Mouse (Mus musculus) frontal cortex, postnatal 14 days (tissue): ENCODE results near the gene Atf5.
A peak's percentile ranks its signal among the peaks of the same experiment; 100 is the strongest.

Experiments used
- DNase-seq, 2 experiments: peaks; one replicate each; pipeline ENCODE4 v3.0.0; 2022; ENCODE audit warnings: low spot score in 2 of 2

Atf5 gene

DNA sequence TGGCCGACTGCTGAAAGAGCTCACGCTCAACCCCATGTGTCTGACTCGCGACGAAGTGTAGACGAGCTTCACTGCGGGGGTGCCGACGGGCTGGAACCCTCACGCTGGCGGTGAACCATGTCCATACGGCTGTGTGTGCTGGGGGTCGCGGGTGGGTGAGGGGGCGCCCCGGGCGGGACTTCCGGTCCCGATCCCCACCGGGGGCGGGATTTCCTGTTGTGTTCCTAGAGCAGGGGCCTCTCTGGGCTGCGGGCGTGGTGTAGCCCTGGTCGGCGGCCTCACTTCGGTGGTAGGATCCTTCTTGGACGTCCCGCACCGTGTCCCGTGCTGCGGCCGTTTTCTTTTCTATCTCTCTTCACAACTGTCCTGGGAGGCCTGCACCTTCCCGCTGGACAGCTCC, 33.7 kb upstream of the Atf5 start:
- DNase-seq, result peak in 1 of 2 experiments; percentile 67

DNA sequence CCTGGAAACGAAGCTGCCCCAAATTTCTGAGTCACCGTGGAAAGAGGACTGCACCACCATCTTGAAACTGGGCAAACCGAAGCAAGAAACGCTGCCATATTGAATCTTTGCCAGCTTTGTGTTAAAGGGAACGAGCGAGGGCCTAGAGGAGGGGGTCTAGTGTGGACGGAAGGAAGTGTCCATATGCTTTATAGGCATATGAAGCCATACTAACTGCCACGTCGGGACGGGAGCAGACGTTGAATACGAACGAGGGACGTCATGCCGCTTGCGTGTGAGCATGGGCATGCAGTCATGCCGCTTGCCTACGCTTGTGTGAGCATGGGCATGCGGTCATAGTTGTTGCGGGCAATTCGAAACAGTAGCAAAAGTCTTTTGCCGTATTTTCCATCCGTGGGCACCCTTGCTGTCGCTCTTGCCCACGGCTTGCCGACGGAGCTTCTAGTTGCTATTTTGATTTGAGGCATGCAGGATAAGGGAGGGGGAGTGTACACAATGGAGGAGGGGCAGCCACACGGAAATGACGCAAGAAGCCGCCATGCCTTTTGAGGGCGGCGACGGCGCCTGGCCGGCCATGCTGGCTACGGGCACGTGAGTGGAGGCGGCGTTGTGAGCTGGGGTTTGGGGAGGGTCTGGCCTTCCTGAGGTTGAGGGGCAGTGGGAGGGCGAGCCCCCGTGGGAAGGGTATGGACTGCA, 33.1 kb upstream of the Atf5 start:
- peak; percentile 87 to 89 for DNase-seq

DNA sequence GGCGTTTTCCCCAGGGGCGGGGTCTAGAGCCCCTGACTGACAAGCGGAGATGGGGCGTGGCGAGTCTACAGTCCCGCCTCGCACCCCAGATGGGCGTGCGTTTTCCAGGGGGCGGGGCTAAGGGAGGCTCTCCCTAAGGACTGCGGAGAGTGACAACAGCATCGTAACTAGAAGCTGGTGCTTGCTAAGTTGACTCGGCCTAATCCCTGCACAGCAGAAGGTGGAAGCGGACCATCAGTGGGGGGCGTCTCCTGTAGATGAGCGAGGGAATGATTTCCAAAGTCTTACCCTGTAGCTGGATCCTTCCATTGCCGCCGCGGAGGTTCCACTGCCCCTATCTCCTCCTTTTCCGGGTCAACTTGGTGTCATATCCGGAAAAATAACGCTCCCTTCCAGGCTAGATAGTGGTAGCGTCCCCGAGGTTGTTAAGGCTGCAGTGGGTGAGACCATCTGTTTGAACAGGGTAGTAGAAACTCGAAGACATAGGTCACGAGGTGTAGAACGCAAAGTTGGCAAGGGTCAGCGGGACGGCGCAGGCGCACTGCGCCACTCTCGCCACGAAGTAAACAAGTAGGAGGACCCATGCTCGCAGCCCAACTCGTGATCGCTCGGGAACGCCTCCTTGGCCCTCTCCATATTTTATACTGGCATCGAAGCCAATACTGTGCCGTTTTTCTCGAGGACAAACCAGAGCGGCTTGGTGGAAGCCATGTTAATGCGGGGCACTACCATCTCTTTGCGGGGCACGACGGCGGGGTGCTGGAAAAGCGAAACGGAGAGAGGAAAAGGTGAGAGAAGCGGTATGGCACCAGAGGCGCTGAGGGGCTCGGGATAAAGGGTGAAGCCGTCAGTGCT, 32.3 kb upstream of the Atf5 start, which contains the start of the genes Akt1s1 and Tbc1d17:
Gene Akt1s1 (plus strand): TSS at position 431 of the 855 bp plus-strand sequence.
Gene Tbc1d17 (minus strand): TSS at position 519 of the 855 bp plus-strand sequence.
- peak; percentile 99 to 100 for DNase-seq

DNA sequence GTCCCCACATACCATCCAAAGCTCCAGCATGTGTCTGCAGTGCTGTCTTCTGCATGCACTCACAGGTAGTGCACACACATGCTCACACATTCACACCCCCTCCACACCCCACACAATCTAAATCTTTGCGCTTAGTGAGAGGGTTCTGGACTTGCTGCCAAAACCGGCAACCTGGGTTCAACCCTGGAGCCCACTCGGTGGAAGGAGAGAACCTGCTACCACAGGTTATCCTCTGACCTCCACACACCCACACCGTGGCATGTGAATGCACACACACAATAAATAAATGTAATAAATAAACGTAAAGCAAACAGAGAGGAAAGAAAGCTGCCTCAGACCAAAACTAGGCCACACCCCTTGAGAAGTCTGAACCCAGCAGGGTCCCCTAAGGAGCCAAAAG, 31.3 kb upstream of the Atf5 start:
- no peak for DNase-seq

DNA sequence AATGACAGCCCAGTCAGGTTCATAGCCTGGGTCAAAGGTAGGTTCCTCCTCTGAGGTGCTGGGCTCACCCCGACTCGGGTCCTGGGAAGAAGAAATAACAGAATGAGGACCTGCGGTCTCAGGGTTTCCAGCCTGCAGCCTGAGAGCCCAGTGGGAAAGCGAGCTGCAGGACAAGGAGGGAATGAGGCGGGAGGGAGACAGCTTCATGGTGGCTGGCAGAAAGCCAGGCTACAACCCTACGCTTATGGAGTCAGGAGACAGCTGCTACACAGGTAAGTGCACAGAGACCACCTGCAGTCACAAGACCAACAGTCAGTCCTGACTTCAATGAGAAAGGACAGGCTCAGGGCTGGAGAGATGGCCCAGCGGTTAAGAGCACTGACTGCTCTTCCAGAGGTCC, 30.3 kb upstream of the Atf5 start:
- no peak for DNase-seq

DNA sequence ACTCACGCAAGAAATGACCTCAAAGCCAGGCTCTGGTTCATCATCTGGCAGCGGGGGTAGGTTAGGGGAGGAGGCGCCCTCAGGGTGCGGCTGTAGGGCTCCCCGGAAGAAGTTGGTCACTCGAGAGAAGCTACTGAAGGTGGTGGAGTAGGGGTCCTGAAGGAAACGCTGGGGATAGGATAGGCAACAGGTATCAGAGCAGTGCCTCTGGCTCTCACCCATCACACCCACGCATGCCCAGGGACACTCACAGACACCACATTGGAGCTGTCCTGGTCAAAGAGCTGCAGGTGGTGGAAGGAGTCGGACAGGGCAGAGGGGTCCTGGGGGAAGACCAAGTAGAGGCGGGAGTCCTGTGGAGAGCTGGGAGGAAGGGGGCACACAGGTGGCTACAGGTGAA, 28.5 kb upstream of the Atf5 start:
- DNase-seq, result no peak

DNA sequence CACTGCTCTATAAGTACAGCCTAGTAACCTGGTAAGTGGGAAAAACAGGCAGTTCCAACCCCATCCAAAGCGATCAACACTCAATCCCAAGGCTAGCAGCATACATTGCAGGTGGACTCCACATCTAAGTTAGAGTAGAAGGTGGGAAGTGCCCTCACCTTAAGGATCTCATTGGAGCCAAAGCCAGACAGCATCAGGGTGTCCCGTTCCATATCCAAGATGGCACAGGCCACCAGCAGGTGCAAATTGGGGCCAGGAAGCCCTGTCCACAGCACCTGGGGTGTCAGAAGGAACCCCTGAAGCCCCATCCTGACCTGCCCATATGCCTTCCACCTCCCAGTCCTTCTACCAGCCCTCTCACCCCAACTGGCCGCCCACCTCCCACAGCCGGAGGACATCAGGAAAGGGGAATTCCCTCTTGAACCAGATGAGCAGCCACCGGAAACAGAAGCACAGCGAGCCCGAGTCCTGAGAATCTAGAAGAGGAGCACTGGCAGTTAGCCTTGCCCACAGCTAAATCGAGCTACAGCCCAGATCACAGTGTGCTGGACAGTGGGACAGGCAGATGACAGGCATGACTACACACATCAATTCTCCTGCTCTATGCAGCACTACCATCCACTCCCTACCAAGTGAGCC, 25.5 kb upstream of the Atf5 start:
- DNase-seq, result no peak

DNA sequence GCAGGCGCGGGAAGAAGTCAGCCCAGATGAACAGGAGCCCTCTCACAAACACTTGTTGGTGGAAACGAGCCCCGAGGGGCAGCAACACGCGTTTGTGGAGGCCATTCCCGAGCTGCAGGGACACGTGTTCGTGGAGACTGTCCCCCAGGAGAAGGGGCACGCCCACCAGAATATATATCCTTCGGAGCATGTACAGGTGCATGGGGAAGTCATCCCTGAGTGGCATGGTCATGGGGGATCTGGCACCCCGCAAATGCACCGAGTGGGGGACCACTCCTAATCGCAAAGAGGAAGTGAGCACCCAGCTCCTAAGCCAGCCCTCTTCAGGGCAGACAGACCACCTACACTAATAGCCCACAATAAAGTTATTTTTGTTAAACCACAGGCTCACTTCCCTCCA, 24.0 kb upstream of the Atf5 start:
- DNase-seq, result no peak

DNA sequence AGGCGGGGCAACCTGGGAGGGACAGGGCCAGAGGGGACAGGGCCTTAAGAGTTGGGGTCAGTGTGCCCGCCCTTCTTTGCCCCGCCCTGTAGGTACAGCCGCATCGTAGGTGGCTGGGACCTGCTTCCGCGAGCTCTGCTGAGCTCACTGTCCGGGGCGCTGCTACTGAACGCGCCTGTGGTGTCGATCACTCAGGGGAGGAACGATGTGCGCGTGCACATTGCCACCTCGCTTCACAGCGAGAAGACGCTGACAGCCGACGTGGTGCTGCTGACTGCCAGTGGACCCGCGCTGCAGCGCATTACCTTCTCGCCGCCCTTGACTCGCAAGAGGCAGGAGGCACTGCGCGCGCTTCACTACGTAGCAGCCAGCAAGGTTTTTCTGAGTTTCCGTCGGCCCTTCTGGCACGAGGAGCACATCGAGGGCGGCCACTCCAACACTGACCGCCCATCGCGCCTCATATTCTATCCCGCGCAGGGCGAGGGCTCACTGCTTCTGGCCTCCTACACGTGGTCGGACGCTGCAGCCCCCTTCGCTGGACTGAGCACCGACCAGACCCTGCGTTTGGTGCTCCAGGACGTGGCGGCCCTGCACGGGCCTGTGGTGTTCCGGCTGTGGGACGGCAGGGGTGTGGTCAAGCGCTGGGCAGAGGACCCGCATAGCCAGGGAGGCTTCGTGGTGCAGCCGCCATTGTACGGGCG, 23.2 kb upstream of the Atf5 start:
- DNase-seq, result peak in 1 of 2 experiments; percentile 51

DNA sequence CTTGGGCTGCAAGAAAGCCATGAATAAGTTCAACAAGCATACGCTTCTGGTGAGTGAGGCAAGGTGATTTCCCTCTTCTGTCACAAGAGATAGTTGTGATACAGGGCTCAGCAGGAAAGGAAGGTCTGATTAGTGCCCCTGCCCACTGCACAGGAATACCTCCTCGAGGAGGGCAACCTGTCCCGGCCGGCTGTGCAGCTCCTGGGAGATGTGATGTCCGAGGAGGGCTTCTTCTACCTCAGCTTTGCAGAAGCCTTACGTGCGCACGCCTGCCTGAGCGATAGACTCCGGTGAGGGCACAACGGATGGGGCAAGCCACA, 22.7 kb upstream of the Atf5 start:
- no peak for DNase-seq

DNA sequence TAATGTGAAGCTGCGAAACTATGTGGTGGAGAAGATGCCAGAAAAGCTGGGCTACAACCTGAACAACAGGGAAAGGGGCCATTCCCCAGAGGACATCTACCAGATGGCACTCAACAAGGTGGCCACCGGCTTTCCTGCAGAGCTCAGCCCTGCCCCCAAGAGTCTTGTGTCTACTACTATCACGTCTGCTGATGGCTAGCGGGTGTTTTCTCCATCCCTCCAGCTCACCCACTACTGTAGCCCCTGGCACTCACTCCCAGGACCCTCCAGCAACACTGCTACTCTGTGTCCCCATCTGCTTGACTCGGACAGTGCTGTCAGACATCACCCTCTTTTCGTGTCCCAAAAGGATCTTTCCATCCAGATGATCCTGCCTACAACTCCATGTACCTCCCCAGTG, 21.6 kb upstream of the Atf5 start:
- DNase-seq, result no peak

DNA sequence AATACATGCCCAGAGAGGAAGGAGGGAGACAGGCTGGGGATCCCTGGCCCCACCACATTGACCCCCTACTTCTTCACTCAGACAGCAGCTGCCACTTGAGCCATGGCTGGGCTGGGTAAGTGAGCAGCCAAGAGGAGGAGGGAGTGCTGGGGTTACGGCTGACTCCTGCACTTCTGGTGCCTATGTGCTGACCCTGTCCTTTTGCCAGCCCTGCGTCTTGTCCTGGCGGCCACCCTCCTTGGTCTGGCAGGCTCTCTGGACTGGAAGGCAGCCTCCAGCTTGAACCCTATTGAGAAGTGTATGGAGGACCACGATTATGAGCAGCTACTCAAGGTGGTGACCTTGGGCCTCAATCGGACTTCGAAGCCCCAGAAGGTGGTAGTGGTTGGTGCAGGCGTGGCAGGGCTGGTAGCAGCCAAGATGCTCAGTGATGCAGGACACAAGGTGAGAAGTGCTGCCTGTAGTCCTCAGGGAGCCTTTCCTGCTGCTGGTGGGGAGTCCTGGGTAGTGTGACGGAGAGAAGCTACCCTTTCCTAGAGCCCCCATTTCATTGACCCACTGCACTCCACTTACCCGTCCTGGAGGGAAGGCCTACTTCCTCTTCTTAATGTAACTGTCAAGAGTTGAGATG, 20.1 kb upstream of the Atf5 start:
- DNase-seq, result no peak

DNA sequence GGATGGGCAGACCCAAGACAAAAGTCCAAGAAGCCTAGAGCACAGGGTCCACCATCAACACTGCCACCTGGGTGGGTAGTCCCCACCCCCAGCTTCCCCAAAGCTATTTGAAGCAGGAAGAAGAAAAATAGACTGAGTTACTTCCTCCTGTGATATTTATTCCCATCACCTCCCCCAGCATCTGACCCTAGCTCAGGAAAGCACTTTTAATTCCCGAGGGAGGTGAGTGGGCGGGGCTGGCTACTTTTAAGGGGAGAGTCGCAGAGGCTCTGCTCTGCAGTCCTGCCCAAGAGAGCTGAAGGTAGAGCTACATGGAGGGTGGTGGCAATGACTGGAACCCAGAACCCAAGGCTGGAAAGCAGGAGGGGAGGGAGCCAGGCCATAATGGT, 19.6 kb upstream of the Atf5 start:
- no peak for DNase-seq

DNA sequence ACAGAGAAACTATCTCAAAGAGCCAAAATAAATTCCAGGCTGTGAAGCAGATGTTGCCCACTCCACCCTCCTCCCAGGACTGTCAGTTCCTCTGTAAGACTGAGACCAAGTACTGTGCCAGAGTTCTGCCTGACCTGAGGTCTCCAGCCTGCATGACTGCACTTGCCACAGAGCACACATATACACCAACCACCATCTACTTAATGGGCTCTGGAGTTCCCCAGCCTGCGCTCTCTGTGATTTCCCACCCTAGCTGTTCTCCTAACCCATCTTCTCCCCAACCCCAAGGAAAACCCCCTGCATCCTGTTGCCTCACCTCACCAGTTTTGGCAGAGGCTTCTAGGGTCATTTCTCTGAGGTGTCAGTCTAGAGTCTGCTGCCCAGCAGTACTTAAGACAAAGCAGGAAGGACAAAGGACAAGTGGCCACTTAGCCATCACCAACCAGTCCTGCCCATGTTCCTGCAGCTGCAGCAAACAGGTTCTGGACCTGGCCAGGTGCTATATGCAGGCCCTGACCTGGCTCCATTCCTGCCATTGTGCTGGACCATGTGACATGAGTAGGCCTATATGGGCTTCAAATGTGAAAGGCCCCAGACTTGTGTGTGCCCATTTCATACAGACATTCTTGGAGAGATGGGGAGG, 19.0 kb upstream of the Atf5 start:
- DNase-seq, result no peak

DNA sequence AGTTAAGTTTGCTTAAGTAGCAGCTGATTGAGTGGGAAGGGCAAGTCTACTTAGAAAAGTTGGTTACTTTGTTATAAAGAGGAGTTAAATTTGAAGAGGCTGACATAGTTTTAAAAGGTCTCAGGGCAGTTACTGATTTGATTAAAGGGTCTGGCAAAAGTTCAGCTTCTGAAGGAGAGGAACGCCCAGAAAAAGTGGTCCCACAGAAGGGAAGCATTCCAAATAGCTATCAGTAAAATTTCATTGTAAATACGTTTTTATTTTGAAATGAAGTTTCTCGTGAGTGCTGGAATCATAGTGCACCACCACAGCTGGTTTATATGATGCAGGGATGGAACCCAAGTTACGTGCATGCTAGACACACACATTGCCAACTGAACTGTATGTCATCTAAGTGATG, 16.3 kb upstream of the Atf5 start:
- no peak for DNase-seq

DNA sequence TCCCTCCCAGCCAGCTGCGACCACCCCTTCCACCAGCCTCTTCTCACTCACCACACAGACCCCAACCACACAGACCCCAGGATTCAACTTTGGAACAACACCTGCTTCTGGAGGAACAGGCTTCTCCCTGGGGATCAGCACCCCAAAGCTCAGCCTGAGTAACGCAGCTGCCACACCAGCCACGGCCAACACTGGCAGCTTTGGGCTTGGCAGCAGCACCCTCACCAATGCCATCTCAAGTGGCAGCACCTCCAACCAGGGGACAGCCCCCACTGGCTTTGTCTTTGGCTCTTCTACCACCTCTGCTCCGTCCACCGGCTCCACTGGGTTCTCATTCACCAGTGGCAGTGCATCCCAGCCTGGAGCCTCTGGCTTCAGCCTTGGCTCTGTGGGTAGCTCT, 12.2 kb upstream of the Atf5 start:
- no peak for DNase-seq

DNA sequence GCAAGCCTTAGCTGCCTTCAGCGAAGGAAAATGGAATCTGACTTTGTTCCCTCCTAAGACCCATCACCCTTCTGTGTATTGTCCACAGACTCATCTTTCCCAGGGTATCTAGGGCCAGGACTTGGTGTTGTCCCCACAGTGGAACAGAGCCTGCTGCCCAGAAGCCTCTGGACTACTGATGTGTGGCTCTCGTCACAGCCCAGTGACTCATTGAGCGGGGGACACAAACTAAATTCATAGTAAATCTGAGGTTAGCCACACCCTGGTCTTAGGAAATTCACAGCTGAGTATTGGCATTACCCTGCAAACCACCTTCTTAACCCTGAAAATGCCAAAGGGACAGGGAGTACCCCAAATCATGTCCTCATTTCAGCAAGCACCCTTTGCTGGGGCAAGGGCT, 10.3 kb upstream of the Atf5 start:
- no peak for DNase-seq

DNA sequence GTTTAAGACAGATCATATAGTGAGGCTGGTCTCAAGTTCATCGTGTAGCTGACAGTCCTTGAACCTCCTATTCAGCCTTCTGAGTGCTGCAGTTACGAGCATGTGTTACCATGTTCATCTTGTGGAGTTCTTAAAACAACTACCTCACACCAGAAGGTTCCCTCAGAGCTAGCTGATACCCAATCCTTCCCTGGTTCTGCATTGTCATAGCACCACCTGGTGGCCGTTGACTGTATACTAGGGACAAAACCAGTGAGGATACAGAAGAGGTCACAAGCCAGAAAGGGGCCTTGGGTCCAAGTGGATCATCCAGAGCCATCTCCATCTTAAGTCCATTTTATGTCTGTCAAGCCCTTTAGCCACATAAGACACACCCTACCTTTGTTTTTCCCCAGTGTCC, 8.4 kb upstream of the Atf5 start:
- DNase-seq, result peak in 1 of 2 experiments; percentile 74

DNA sequence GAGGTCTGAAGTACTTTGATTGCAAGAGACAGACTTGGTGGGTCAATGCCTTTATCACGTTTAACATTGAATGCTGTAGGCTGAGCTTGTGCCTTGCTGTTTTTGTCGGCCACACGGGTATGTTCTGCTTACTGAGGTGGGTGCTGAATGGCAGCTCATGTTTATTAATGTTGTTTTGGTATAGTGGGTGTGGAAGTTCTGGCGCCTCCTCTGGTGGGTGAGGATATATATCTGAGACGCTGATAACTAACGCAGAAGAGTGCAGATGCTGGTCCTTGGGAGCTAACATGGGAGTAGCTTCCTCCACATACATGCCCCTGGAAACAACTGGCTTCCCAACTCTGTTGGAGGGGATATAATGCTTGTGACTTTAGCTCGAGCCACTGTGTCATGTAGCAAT, 7.0 kb upstream of the Atf5 start:
- no peak for DNase-seq

DNA sequence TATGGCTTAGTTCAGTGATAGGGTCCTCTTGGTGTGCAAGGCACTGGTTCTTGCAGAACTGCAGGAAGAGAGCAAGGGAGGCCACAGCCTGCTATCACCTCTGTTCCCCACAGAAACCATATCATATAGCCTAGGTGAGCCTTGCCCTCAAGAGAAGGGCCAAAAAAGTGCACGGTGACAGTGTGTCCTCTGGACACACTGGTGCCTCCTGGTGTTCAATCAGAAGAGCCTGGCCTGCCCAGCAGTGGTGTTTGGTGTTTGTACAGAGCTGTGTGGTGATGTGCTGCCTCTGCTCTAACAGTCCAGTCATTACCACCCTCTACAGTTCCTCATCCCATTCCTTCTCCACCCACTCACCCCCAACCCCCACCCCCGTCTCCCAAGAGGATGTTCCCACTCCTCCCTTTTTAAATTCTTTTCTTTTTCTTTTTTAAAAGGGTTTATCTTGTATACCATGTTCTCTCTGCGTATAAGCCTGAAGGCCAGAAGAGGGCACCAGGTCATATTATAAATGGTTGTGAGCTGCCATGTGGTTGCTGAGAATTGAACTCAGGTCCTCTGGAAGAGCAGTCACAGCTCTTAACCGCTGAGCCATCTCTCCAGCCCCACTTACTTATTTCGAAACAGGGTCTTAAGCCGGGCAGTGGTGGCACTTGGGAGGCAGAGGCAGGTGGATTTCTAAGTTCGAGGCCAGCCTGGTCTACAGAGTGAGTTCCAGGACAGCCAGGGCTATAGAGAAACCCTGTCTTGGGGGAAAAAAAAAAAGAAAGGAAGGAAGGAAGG, 5.4 kb upstream of the Atf5 start:
- DNase-seq, result peak; percentile 0 to 2
